8 mouse cellular contexts compared by ENCODE assay signal in genomic region chr6:117920659-117921640, GRCm38 (mm10). TPM values are rescaled to one million over a fixed set of nuclear protein-coding genes. Genes with fewer than 3 reads are reported as not detected.
A peak's percentile ranks its signal among the peaks of the same experiment; 100 is the strongest.
DNase-seq lines count a peak whose midpoint lies in the region; ATAC-seq lines count a peak whose summit lies in the region.

No protein-coding gene starts in this region.

- no peak for ATAC-seq in heart, embryonic 12.5 days (ENCODE audit: insufficient number of reproducible peaks, low FRiP score)
- ATAC-seq in inflammation-experienced regulatory T-cells, adult 6 months = peak; percentile 35

- H3K27ac ChIP-seq in heart, embryonic 12.5 days (ENCODE audit: poor library complexity, severe bottlenecking) = no peak overlapping the region

- peaks cover 30% of the 10 kb centered on the region for H3K36me3 ChIP-seq in heart, embryonic 12.5 days

- no peaks in the 10 kb centered on the region for H3K9me3 ChIP-seq in heart, embryonic 12.5 days (replicated peaks)

- no peak overlapping the region for H3K9ac ChIP-seq in heart, embryonic 12.5 days

- H3K4me2 ChIP-seq in heart, embryonic 12.5 days = no peak overlapping the region

- WGBS in heart, embryonic 12.5 days = 61% methylated on average over 3 of the region's 3 CpGs

- H3K4me3 ChIP-seq in heart, embryonic 12.5 days = no peak overlapping the region

- DNase-seq in heart, adult 18-20 months = peak; percentile 47 to 60
- peak; percentile 48 to 58 for DNase-seq in CD8-positive naive resting alpha-beta T cell, adult 2 months (ENCODE audit: low read depth in 2 of 2, low spot score in 2 of 2)
- peak; percentile 52 to 68 for DNase-seq in cerebellum, postnatal 10 days
- DNase-seq in lung, postnatal 10 days = peak; percentile 62
- no peak for DNase-seq in urinary bladder, postnatal 25 days (ENCODE audit: low spot score)
- no peak for DNase-seq in ovary, adult 18-20 months (ENCODE audit: low spot score)

- H3K4me1 ChIP-seq in heart, embryonic 12.5 days (replicated peaks) = peaks cover 28% of the 10 kb centered on the region

- no peaks in the 10 kb centered on the region for H3K27me3 ChIP-seq in heart, embryonic 12.5 days (replicated peaks)

RNA-seq across cellular contexts. Expression of gene Fxyd4, which starts 16.5 kb away (rescaled TPM):
- total RNA-seq in heart, adult 18-20 months (2021) = not detected
- 1.2 and 1.5 TPM in 2 replicates for polyA plus RNA-seq in heart, embryonic 12.5 days (2016; fragmentation: Nextera tagmentation; extraction: Ambion mirVana)
- 10 to 100 TPM in 2 of 3 experiments, 1 to 10 TPM in 1; 6.1 to 16.1 (median 10.9) TPM for polyA plus RNA-seq in inflammation-experienced regulatory T-cells, adult 6 months (2017; shearing (Covaris generic))

RNA-seq across cellular contexts. Expression of gene Hnrnpf, which starts 20.8 kb away (rescaled TPM):
- total RNA-seq in heart, adult 18-20 months (2021) = 100 to 1,000 TPM; 193 to 194 TPM
- 530 and 545 TPM in 2 replicates for polyA plus RNA-seq in heart, embryonic 12.5 days (2016; fragmentation: Nextera tagmentation; extraction: Ambion mirVana)
- 1,000 to 10,000 TPM in 1 of 3 experiments, 100 to 1,000 TPM in 2; 776 to 1,009 (median 841) TPM for polyA plus RNA-seq in inflammation-experienced regulatory T-cells, adult 6 months (2017; shearing (Covaris generic))

RNA-seq across cellular contexts. Expression of gene Zfp239, which starts 59.0 kb away (rescaled TPM):
- total RNA-seq in heart, adult 18-20 months (2021) = under 1 TPM; 0.17 to 0.18 TPM
- 2.5 and 2.9 TPM in 2 replicates for polyA plus RNA-seq in heart, embryonic 12.5 days (2016; fragmentation: Nextera tagmentation; extraction: Ambion mirVana)
- polyA plus RNA-seq in inflammation-experienced regulatory T-cells, adult 6 months (2017; shearing (Covaris generic)) = 1 to 10 TPM; 4.5 to 6.2 (median 4.9) TPM

Comparison
In these comparisons a context has a peak if more than half of its experiments do, and no peak if none do; other contexts are left out.
1. DNase-seq: peak in heart, adult 18-20 months (2 of 2), CD8-positive naive resting alpha-beta T cell, adult 2 months (2 of 2), cerebellum, postnatal 10 days (2 of 2) and lung, postnatal 10 days (single experiment); none in urinary bladder, postnatal 25 days (single experiment) and ovary, adult 18-20 months (single experiment).